Mouse (Mus musculus) stomach, postnatal 0 days (tissue): Measurements from ENCODE around the gene Arhgap9.

Experiments
- CTCF ChIP-seq: IDR thresholded peaks from 2 replicates; pipeline ENCODE4 v1.5.1; 2016; ENCODE audit warnings: antibody characterized with exemption, low read depth, mild to moderate bottlenecking, moderate library complexity
- EP300 ChIP-seq: optimal IDR thresholded peaks from 2 replicates; pipeline ENCODE3; 2016; ENCODE audit warnings: antibody characterized with exemption

DNA sequence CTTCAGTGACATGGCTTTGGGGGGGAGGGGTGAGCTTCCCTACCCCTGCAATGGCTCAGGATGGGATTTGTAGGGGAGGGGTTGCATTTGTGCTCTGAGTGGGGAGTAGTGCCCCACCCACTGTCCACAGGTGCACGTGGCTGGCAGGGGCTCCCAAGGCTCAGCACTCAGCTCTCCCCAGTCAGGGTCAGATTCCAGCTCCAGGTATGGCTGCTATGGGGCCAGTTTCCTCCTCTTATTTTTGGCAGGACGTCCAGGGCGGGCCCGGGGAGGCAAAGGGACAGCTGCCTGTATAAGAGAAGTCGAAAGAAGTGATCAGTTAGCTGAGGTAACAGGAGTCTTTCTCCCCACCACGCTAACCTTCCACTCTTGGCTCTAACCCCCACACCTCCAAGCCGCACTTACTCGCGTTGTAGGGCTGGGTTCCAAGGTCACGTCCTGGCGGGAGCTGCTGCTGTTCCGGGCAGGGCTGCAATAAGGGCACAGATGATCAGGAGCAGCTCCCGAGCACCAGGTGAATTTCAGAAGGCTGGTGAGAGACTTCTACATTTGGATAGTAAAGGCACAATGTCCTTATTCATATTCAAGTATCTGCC is 39.0 kb upstream of the Arhgap9 start:
- TF ChIP-seq CTCF (no peak), EP300 (no peak)
